Mouse (Mus musculus) MEL (cell line): ENCODE measurements around the gene Fam110a. TPM values are rescaled to one million over a fixed set of nuclear protein-coding genes. Genes with fewer than 3 reads are reported as not detected.

Experiments used
- DNase-seq: peaks from one replicate; pipeline ENCODE4 v3.0.0; 2011; ENCODE audit warnings: low read depth, low spot score
- H3K27ac ChIP-seq: 2 replicates; pipeline ENCODE4 v1.5.1; 2012; ENCODE audit warnings: low read depth, mild to moderate bottlenecking, control low read depth, low read length, moderate library complexity; ENCODE audit not compliant: control insufficient read depth
- H3K27me3 ChIP-seq, 2 experiments: fragments of 150-350 bp in 1 of 2; sonication (generic) in 1 of 2; 2 replicates each; pipeline ENCODE4 v1.6.1; 2012; ENCODE audit warnings: low read length in 2 of 2, mild to moderate bottlenecking in 2 of 2, improper control_type of control experiment in 1 of 2, moderate library complexity in 1 of 2; ENCODE audit not compliant: insufficient read depth in 2 of 2, control insufficient read depth in 1 of 2
- H3K36me3 ChIP-seq, 2 experiments: 2 replicates each; pipeline ENCODE4 v1.6.1; 2012 to 2014; ENCODE audit warnings: low read length in 2 of 2, improper control_type of control experiment in 1 of 2, inconsistent platforms in 1 of 2, mild to moderate bottlenecking in 1 of 2; ENCODE audit not compliant: insufficient read depth in 2 of 2, control insufficient read depth in 1 of 2
- H3K4me1 ChIP-seq, 2 experiments: fragments of 150-350 bp in 1 of 2; sonication (generic) in 1 of 2; 2 replicates each; pipeline ENCODE4 v1.6.1; 2012; ENCODE audit warnings: low read length in 2 of 2, improper control_type of control experiment in 1 of 2, mild to moderate bottlenecking in 1 of 2; ENCODE audit not compliant: insufficient read depth in 2 of 2, control insufficient read depth in 1 of 2
- H3K4me3 ChIP-seq, 2 experiments: fragments of 150-350 bp in 1 of 2; sonication (generic) in 1 of 2; 2 replicates each; pipeline ENCODE4 v1.5.1; 2012; ENCODE audit warnings: low read depth in 2 of 2, low read length in 2 of 2, mild to moderate bottlenecking in 2 of 2, moderate library complexity in 2 of 2, control low read depth in 1 of 2, improper control_type of control experiment in 1 of 2; ENCODE audit not compliant: control insufficient read depth in 1 of 2, insufficient read depth in 1 of 2
- H3K79me2 ChIP-seq: 2 replicates; pipeline ENCODE4 v1.6.1; 2012; ENCODE audit warnings: mild to moderate bottlenecking, low read length, moderate library complexity; ENCODE audit not compliant: control insufficient read depth, poor library complexity, insufficient read depth
- H3K9ac ChIP-seq: 2 replicates; pipeline ENCODE4 v1.6.1; 2012; ENCODE audit warnings: low read depth, mild to moderate bottlenecking, control low read depth, low read length, moderate library complexity; ENCODE audit not compliant: control insufficient read depth, poor library complexity, severe bottlenecking
- H3K9me3 ChIP-seq: fragments of 150-350 bp; sonication (generic); replicated peaks from 2 replicates; pipeline ENCODE4 v1.6.1; 2012; ENCODE audit warnings: mild to moderate bottlenecking, low read length, improper control_type of control experiment, moderate library complexity; ENCODE audit not compliant: insufficient read depth
- BHLHE40 ChIP-seq: IDR thresholded peaks from 2 replicates; pipeline ENCODE4 v1.6.1; 2012; ENCODE audit warnings: low read depth, mild to moderate bottlenecking, inconsistent platforms, low read length, improper control_type of control experiment, borderline replicate concordance
- CTCF ChIP-seq, 3 experiments: IDR thresholded peaks in 2 of 3; conservative IDR thresholded peaks in 1 of 3; 2 replicates each; pipeline ENCODE4 v1.5.1; 2011 to 2012; ENCODE audit warnings: low read length in 3 of 3, low read depth in 2 of 3, mild to moderate bottlenecking in 2 of 3, improper control_type of control experiment in 1 of 3, inconsistent platforms in 1 of 3, mixed read lengths in 1 of 3, moderate library complexity in 1 of 3; ENCODE audit not compliant: control insufficient read depth in 1 of 3, insufficient read depth in 1 of 3, poor library complexity in 1 of 3, severe bottlenecking in 1 of 3
- E2F4 ChIP-seq: IDR thresholded peaks from 2 replicates; pipeline ENCODE4 v1.6.1; 2011; ENCODE audit warnings: low read depth, low read length, improper control_type of control experiment, borderline replicate concordance
- EP300 ChIP-seq, 2 experiments: IDR thresholded peaks; 2 replicates each; pipeline ENCODE4 v1.6.1; 2011; ENCODE audit warnings: improper control_type of control experiment in 2 of 2, low read length in 2 of 2, low read depth in 1 of 2, mild to moderate bottlenecking in 1 of 2
- ETS1 ChIP-seq: IDR thresholded peaks from 2 replicates; pipeline ENCODE4 v1.6.1; 2012; ENCODE audit warnings: low read depth, mild to moderate bottlenecking, inconsistent platforms, low read length, improper control_type of control experiment, moderate library complexity
- GABPA ChIP-seq: IDR thresholded peaks from 2 replicates; pipeline ENCODE4 v1.6.1; 2012; ENCODE audit warnings: low read depth, mild to moderate bottlenecking, inconsistent platforms, low read length, improper control_type of control experiment, moderate library complexity
- JUND ChIP-seq: IDR thresholded peaks from 2 replicates; pipeline ENCODE4 v1.6.1; 2011; ENCODE audit warnings: low read depth, mild to moderate bottlenecking, improper control_type of control experiment, low read length
- KAT2A ChIP-seq: conservative IDR thresholded peaks from 2 replicates; pipeline ENCODE4 v1.6.1; 2012; ENCODE audit warnings: low read depth, low read length, improper control_type of control experiment, inconsistent platforms
- MAFK ChIP-seq: IDR thresholded peaks from 2 replicates; pipeline ENCODE4 v1.6.1; 2011; ENCODE audit warnings: low read depth, mild to moderate bottlenecking, low read length, improper control_type of control experiment, borderline replicate concordance
- MAX ChIP-seq: IDR thresholded peaks from 2 replicates; pipeline ENCODE4 v1.6.1; 2011; ENCODE audit warnings: low read length, improper control_type of control experiment
- MAZ ChIP-seq: IDR thresholded peaks from 2 replicates; pipeline ENCODE4 v1.6.1; 2012; ENCODE audit warnings: low read depth, mild to moderate bottlenecking, inconsistent platforms, low read length, improper control_type of control experiment
- MEF2A ChIP-seq: IDR thresholded peaks from 2 replicates; pipeline ENCODE4 v1.6.1; 2014; ENCODE audit warnings: low read depth, mild to moderate bottlenecking, inconsistent platforms, low read length, improper control_type of control experiment; ENCODE audit not compliant: poor library complexity, insufficient replicate concordance, severe bottlenecking; ENCODE audit errors: extremely low read depth
- MYB ChIP-seq: IDR thresholded peaks from 2 replicates; pipeline ENCODE4 v1.6.1; 2011; ENCODE audit warnings: mild to moderate bottlenecking, low read depth, low read length, improper control_type of control experiment
- NRF1 ChIP-seq: IDR thresholded peaks from 2 replicates; pipeline ENCODE4 v1.6.1; 2014; ENCODE audit warnings: low read depth, mild to moderate bottlenecking, inconsistent platforms, low read length, improper control_type of control experiment, moderate library complexity; ENCODE audit not compliant: poor library complexity, insufficient read depth, severe bottlenecking
- POLR2A ChIP-seq, 2 experiments: IDR thresholded peaks; 2 replicates each; pipeline ENCODE4 v1.6.1; 2011 to 2012; ENCODE audit warnings: low read length in 2 of 2, mild to moderate bottlenecking in 2 of 2, control low read depth in 1 of 2, improper control_type of control experiment in 1 of 2, low read depth in 1 of 2, moderate library complexity in 1 of 2; ENCODE audit not compliant: control insufficient read depth in 1 of 2, insufficient read depth in 1 of 2, poor library complexity in 1 of 2
- RAD21 ChIP-seq: IDR thresholded peaks from 2 replicates; pipeline ENCODE4 v1.6.1; 2011; ENCODE audit warnings: mild to moderate bottlenecking, low read depth, low read length, improper control_type of control experiment
- RCOR1 ChIP-seq: IDR thresholded peaks from 2 replicates; pipeline ENCODE4 v1.6.1; 2012; ENCODE audit warnings: low read depth, mild to moderate bottlenecking, inconsistent platforms, low read length, improper control_type of control experiment
- SIN3A ChIP-seq: IDR thresholded peaks from 2 replicates; pipeline ENCODE4 v1.6.1; 2012; ENCODE audit warnings: low read length, improper control_type of control experiment, inconsistent platforms
- TAL1 ChIP-seq: IDR thresholded peaks from 2 replicates; pipeline ENCODE4 v1.6.1; 2012; ENCODE audit warnings: mild to moderate bottlenecking, inconsistent platforms, low read length, moderate library complexity, mixed read lengths
- TBP ChIP-seq: IDR thresholded peaks from 2 replicates; pipeline ENCODE4 v1.8.0; 2011; ENCODE audit warnings: low read depth, low read length, improper control_type of control experiment
- UBTF ChIP-seq: IDR thresholded peaks from 2 replicates; pipeline ENCODE4 v1.6.1; 2012; ENCODE audit warnings: low read depth, mild to moderate bottlenecking, inconsistent platforms, low read length, improper control_type of control experiment, moderate library complexity, borderline replicate concordance; ENCODE audit not compliant: insufficient read depth
- ZKSCAN1 ChIP-seq: IDR thresholded peaks from 2 replicates; pipeline ENCODE4 v1.6.1; 2012; ENCODE audit warnings: low read depth, mild to moderate bottlenecking, inconsistent platforms, low read length, improper control_type of control experiment, moderate library complexity
- ZMIZ1 ChIP-seq: IDR thresholded peaks from 2 replicates; pipeline ENCODE4 v1.6.1; 2012; ENCODE audit warnings: low read depth, mild to moderate bottlenecking, inconsistent platforms, low read length, improper control_type of control experiment, moderate library complexity
- ZNF384 ChIP-seq: IDR thresholded peaks from 2 replicates; pipeline ENCODE4 v1.6.1; 2012; ENCODE audit warnings: low read depth, mild to moderate bottlenecking, inconsistent platforms, low read length, improper control_type of control experiment
- polyA plus RNA-seq, 2 experiments: library from polyadenylated mRNA; stranded (reverse) in 1 of 2; unstranded in 1 of 2; fragments of >175 nt in 1 of 2; fragments of >200 nt in 1 of 2; gene quantifications; 2 replicates each; pipeline versions ENCODE4 v1.2.1 to v1.2.4; 2012; ENCODE audit warnings: low replicate concordance in 2 of 2, low read depth in 1 of 2; ENCODE audit not compliant: insufficient read length in 2 of 2, insufficient read depth in 1 of 2, missing spikeins in 1 of 2
- total RNA-seq: library from RNA; depleted of rRNA; stranded (reverse); fragments of 300-350 nt; gene quantifications from 2 replicates; pipeline ENCODE4 v1.2.3, GENCODE M21; 2012

Gene Fam110a
- total and polyA plus RNA-seq, 3 experiments = 5.7 to 10.8 TPM; not detected in 1

DNA sequence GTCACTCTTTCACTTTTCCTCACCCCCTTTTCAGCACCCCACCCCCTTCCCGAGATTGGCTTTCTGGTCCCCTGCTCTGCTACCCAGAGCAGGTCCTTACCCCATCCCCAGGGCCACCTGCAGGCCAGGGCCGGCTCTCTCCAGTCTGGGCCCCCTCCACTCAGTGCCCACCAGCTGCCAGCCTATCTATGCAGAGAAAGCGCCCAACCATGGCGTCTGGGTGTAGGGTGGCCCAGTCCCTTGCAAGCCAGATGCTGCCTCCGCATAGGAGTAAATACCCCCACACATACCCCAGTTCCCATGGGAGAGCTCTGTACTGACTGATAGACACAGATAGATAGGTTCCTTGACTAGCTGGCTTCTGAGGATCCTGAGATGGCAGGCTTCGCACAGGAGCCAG, 20.7 kb upstream of the Fam110a start:
- no peak overlapping the region for H3K9ac ChIP-seq
- peaks cover 0 to 30% of the 10 kb centered on the region in 2 experiments; a peak in 2 of 4 replicates for H3K36me3 ChIP-seq
- H3K9me3 ChIP-seq = no peaks in the 10 kb centered on the region
- H3K79me2 ChIP-seq = no peaks in the 10 kb centered on the region
- H3K27ac ChIP-seq = no peak overlapping the region
- H3K4me1 ChIP-seq = peaks cover 46 to 57% of the 10 kb centered on the region in 2 experiments
- no peak for DNase-seq
- TF ChIP-seq MAFK (no peak), NRF1 (no peak), BHLHE40 (no peak), ZMIZ1 (no peak), MAX (no peak), MYB (no peak), TAL1 (no peak), ZNF384 (no peak), TBP (no peak), EP300 (IDR thresholded peaks at IDR 0.05; ENCODE audit: low read depth in 1 of 2, low read length in 2 of 2) (no peak)
- no peaks in the 10 kb centered on the region for H3K27me3 ChIP-seq
- no peak overlapping the region for H3K4me3 ChIP-seq

DNA sequence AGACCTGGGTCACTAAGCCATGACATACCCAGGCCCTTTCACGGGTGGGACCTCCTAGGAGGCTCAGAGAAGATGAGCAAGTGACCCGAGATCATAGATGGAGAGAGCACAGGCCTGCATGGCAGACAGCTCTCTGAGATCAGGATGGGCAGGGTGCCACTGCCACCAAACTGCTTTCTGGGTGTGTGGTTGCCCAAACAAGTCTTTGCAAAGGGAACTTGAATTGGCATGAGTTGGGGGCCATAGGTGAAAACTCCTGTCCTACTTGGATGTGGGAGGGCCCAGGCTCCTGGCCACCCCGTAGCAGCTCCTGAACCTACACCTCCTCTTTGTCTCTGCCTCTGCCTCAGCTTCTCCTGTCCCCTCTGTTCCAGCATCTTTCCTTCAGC, 20.3 kb upstream of the Fam110a start:
- peaks cover 46 to 57% of the 10 kb centered on the region in 2 experiments for H3K4me1 ChIP-seq
- no peaks in the 10 kb centered on the region for H3K27me3 ChIP-seq
- H3K4me3 ChIP-seq = no peak overlapping the region
- H3K79me2 ChIP-seq = no peaks in the 10 kb centered on the region
- peaks cover 0 to 30% of the 10 kb centered on the region in 2 experiments; a peak in 2 of 4 replicates for H3K36me3 ChIP-seq
- no peaks in the 10 kb centered on the region for H3K9me3 ChIP-seq
- no peak for DNase-seq
- H3K9ac ChIP-seq = no peak overlapping the region
- no peak overlapping the region for H3K27ac ChIP-seq
- TF ChIP-seq KAT2A (no peak), E2F4 (no peak), ZMIZ1 (no peak), UBTF (no peak), MEF2A (no peak), SIN3A (no peak), CTCF (IDR thresholded peaks at IDR 0.05 in 2 of 3, conservative IDR thresholded peaks at IDR 0.05 in 1 of 3; ENCODE audit: control insufficient read depth in 1 of 3, insufficient read depth in 1 of 3, low read depth in 2 of 3, low read length in 3 of 3, poor library complexity in 1 of 3, severe bottlenecking in 1 of 3) (no peak), MAZ (no peak), RCOR1 (no peak), JUND (no peak), MAX (no peak), EP300 (IDR thresholded peaks at IDR 0.05; ENCODE audit: low read depth in 1 of 2, low read length in 2 of 2) (no peak), POLR2A (IDR thresholded peaks at IDR 0.05; ENCODE audit: control insufficient read depth in 1 of 2, insufficient read depth in 1 of 2, low read depth in 1 of 2, low read length in 2 of 2, poor library complexity in 1 of 2) (no peak), MYB (no peak), ETS1 (no peak), GABPA (no peak), TBP (no peak), RAD21 (no peak), ZKSCAN1 (no peak)
